Mouse (Mus musculus) midbrain, embryonic 13.5 days (tissue): ENCODE data around the gene Ppt2. TPM values are rescaled to one million over a fixed set of nuclear protein-coding genes. Genes with fewer than 3 reads are reported as not detected.

Experiments used
- ATAC-seq: fragments of 200-750 bp; cut with Nextera tagmentation; 2 replicates; pipeline ENCODE4 v1.8.0; 2017; ENCODE audit warnings: mild to moderate bottlenecking, moderate TSS enrichment, moderate library complexity
- H3K27ac ChIP-seq: fragments of 300-500 bp; sonication (generic); 2 replicates; pipeline ENCODE4 v1.5.1; 2015; ENCODE audit warnings: inconsistent platforms, mild to moderate bottlenecking, moderate library complexity
- H3K27me3 ChIP-seq: fragments of 300-500 bp; sonication (generic); 2 replicates; pipeline ENCODE4 v1.6.1; 2015; ENCODE audit warnings: mild to moderate bottlenecking, inconsistent platforms
- H3K36me3 ChIP-seq: fragments of 300-500 bp; sonication (generic); 2 replicates; pipeline ENCODE4 v1.6.1; 2015; ENCODE audit warnings: mild to moderate bottlenecking, inconsistent platforms
- H3K4me1 ChIP-seq: fragments of 300-500 bp; sonication (generic); replicated peaks from 2 replicates; pipeline ENCODE4 v1.6.1; 2015; ENCODE audit warnings: inconsistent platforms
- H3K4me2 ChIP-seq: fragments of 300-500 bp; sonication (generic); replicated peaks from 2 replicates; pipeline ENCODE4 v1.6.1; 2015; ENCODE audit warnings: moderate library complexity, mild to moderate bottlenecking, inconsistent platforms
- H3K4me3 ChIP-seq: fragments of 300-500 bp; sonication (generic); replicated peaks from 2 replicates; pipeline ENCODE4 v1.5.1; 2015; ENCODE audit warnings: mild to moderate bottlenecking, inconsistent platforms
- H3K9ac ChIP-seq: fragments of 300-500 bp; sonication (generic); replicated peaks from 2 replicates; pipeline ENCODE4 v1.6.1; 2015; ENCODE audit warnings: mild to moderate bottlenecking, inconsistent platforms
- H3K9me3 ChIP-seq: fragments of 300-500 bp; sonication (generic); 2 replicates; pipeline ENCODE4 v1.6.1; 2016; ENCODE audit warnings: mild to moderate bottlenecking, inconsistent platforms
- WGBS: fragments of 180-500 bp; shearing (Covaris S2); methylation state at CpG from one replicate; pipeline ENCODE4 v1.1.7; 2015; 5-methylcytosine and 5-hydroxymethylcytosine counted together
- polyA plus RNA-seq: library from polyadenylated mRNA; unstranded; fragments of >200 nt; fragmentation: Nextera tagmentation; extraction: Ambion mirVana; gene quantifications from 2 replicates; pipeline ENCODE4 v1.2.1, GENCODE M21; 2015

Gene Ppt2
- polyA plus RNA-seq, 1 experiment from 2014 or later: 23.3 TPM

GRCm38 (mm10) chr17:34645256-34645829, 17.0 kb upstream of the Ppt2 start:
- Histone ChIP-seq H3K4me2 (peak overlapping the region; percentile 91), H3K27me3 (no peaks in the 10 kb centered on the region), H3K9ac (peak overlapping the region; percentile 72), H3K9me3 (no peaks in the 10 kb centered on the region), H3K36me3 (peaks cover 14% of the 10 kb centered on the region), H3K27ac (peak overlapping the region; percentile 65; the same call in 1 of the 2 replicates), H3K4me1 (peaks cover 43% of the 10 kb centered on the region), H3K4me3 (peak overlapping the region; percentile 62)
- 50% methylated on average over 10 of the region's 10 CpGs for WGBS
- no peak for ATAC-seq

- peak within 1 kb of the TSS; percentile 91 for H3K4me2 ChIP-seq
- peak within 1 kb of the TSS; percentile 65 for H3K27ac ChIP-seq
- peak within 1 kb of the TSS; percentile 62 for H3K4me3 ChIP-seq
- peak; percentile 67 for ATAC-seq
- peak within 1 kb of the TSS; percentile 72 for H3K9ac ChIP-seq
- peaks cover 47% of the 10 kb centered on the region for H3K4me1 ChIP-seq
- 1% methylated on average over 16 of the region's 16 CpGs for WGBS
- peaks cover 6% of the 10 kb centered on the region for H3K36me3 ChIP-seq
- H3K27me3 ChIP-seq: no peaks in the 10 kb centered on the region
- H3K9me3 ChIP-seq: no peaks in the 10 kb centered on the region
These were observed 16.3 kb upstream of the Ppt2 start, which contains the start of gene Fkbpl for GRCm38 (mm10) chr17:34644608-34645007. TSS of gene Fkbpl (plus strand) at chr17:34644764.

GRCm38 (mm10) chr17:34643944-34644343, 15.6 kb upstream of the Ppt2 start:
- H3K27ac ChIP-seq: no peak overlapping the region
- no peaks in the 10 kb centered on the region for H3K27me3 ChIP-seq
- 84% methylated on average over 10 of the region's 10 CpGs for WGBS

GRCm38 (mm10) chr17:34643379-34643778, 15.1 kb upstream of the Ppt2 start:
- Histone ChIP-seq H3K9ac (no peak overlapping the region), H3K27ac (no peak overlapping the region), H3K4me1 (peaks cover 45% of the 10 kb centered on the region), H3K9me3 (no peaks in the 10 kb centered on the region), H3K27me3 (no peaks in the 10 kb centered on the region), H3K4me3 (no peak overlapping the region), H3K36me3 (no peaks in the 10 kb centered on the region), H3K4me2 (no peak overlapping the region)
- WGBS: 95% methylated on average over 4 of the region's 4 CpGs
- no peak for ATAC-seq

More at GRCm38 (mm10) chr17:34643944-34644343, 15.6 kb upstream of the Ppt2 start:
- Histone ChIP-seq H3K4me1 (peaks cover 48% of the 10 kb centered on the region), H3K4me3 (no peak overlapping the region), H3K4me2 (no peak overlapping the region), H3K9ac (no peak overlapping the region), H3K36me3 (no peaks in the 10 kb centered on the region), H3K9me3 (no peaks in the 10 kb centered on the region)
- no peak for ATAC-seq

DNA sequence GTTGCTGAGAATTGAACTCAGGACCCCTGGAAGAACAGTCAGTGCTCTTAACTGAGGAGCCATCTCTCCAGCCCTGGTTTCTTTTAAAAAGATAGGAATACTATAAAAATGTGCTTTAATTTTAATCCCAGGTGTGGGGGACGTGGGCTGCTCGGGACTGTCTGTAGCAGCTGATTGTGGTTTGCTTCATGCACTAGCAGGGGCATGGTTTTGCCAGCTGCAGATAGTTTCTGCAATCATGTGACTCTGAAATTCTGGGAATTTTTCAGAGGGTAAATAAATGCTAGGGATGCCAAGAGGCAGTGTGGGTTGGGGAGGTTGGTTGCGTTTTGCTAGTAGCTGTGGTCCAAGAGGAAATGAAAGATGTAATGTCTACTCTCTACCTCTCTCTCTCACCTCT, 13.6 kb upstream of the Ppt2 start:
- Histone ChIP-seq H3K9me3 (no peaks in the 10 kb centered on the region), H3K4me1 (peaks cover 35% of the 10 kb centered on the region), H3K27ac (no peak overlapping the region), H3K4me2 (no peak overlapping the region), H3K27me3 (no peaks in the 10 kb centered on the region), H3K9ac (no peak overlapping the region), H3K4me3 (no peak overlapping the region), H3K36me3 (no peaks in the 10 kb centered on the region)
- 90% methylated on average over 3 of the region's 3 CpGs for WGBS
- no peak for ATAC-seq

- no peaks in the 10 kb centered on the region; the same call in 1 of the 2 replicates for H3K27me3 ChIP-seq
- 11% methylated on average over 11 of the region's 11 CpGs for WGBS
- peaks cover 29% of the 10 kb centered on the region for H3K4me1 ChIP-seq
- no peaks in the 10 kb centered on the region for H3K9me3 ChIP-seq
- H3K27ac ChIP-seq: peak overlapping the region; percentile 82
- H3K36me3 ChIP-seq: no peaks in the 10 kb centered on the region
- no peak overlapping the region for H3K4me3 ChIP-seq
- ATAC-seq: peak; percentile 32; the same call in 1 of the 2 replicates
- H3K4me2 ChIP-seq: no peak overlapping the region
- peak overlapping the region; percentile 34 for H3K9ac ChIP-seq
These were observed 12.7 kb upstream of the Ppt2 start for GRCm38 (mm10) chr17:34640778-34641601.

DNA sequence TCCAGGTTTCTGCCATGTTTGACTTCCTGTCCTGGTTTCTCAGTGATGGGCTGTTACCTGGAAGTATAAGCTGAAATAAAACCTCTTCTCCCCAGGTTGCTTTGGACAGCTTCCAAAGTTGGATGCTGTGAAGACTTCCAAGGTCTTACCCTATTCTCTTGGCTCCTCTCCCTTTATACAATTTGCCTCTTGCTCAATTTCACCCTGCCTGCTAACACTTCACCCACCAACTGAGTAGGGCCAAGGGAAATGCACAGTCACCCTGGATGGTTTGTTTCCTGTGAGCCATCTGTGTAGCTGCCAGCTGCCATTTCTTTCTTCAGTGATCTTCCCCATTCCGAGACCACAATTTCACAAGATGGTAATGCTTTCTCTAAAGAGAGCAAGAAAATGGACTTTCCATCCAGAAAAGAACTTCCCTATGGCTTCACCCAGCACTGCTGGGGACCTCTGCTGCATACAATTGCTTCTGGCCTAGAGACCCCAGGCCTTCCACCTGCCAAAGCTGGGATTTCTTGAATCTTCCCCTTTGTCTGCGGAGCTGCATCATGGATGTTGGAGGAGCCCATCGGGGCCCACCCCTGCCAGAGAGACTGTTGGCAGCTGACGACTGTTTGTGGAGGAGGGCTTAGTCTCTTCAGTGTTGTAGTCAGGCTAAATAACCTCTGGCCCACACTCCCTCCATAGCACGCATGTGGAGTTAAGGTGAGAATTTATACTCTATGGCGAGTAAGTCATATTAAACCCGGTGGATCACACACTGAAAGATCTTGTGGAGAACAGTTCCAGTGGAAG, 11.3 kb upstream of the Ppt2 start:
- Histone ChIP-seq H3K27ac (0 out of 2 replicates have a peak overlapping the region, but pooled peaks have one; percentile 12), H3K4me3 (no peak overlapping the region)

GRCm38 (mm10) chr17:34637459-34637858, 9.1 kb upstream of the Ppt2 start:
- no peak overlapping the region for H3K9ac ChIP-seq
- no peak overlapping the region for H3K4me2 ChIP-seq
- no peak for ATAC-seq
- H3K4me3 ChIP-seq: no peak overlapping the region
- peaks cover 18% of the 10 kb centered on the region for H3K4me1 ChIP-seq
- no peak overlapping the region for H3K27ac ChIP-seq
- 71% methylated on average over 3 of the region's 3 CpGs for WGBS
- no peaks in the 10 kb centered on the region for H3K9me3 ChIP-seq
- H3K27me3 ChIP-seq: peaks cover 7% of the 10 kb centered on the region
- H3K36me3 ChIP-seq: no peaks in the 10 kb centered on the region

More for the DNA sequence above, 11.3 kb upstream of the Ppt2 start:
- no peaks in the 10 kb centered on the region for H3K36me3 ChIP-seq
- WGBS: 84% methylated on average over 7 of the region's 7 CpGs
- H3K9me3 ChIP-seq: no peaks in the 10 kb centered on the region
- no peaks in the 10 kb centered on the region; the same call in 1 of the 2 replicates for H3K27me3 ChIP-seq
- ATAC-seq: no peak
- 0 out of 2 replicates have a peak overlapping the region, but pooled peaks have one; percentile 34 for H3K9ac ChIP-seq
- H3K4me2 ChIP-seq: no peak overlapping the region
- H3K4me1 ChIP-seq: peaks cover 17% of the 10 kb centered on the region

DNA sequence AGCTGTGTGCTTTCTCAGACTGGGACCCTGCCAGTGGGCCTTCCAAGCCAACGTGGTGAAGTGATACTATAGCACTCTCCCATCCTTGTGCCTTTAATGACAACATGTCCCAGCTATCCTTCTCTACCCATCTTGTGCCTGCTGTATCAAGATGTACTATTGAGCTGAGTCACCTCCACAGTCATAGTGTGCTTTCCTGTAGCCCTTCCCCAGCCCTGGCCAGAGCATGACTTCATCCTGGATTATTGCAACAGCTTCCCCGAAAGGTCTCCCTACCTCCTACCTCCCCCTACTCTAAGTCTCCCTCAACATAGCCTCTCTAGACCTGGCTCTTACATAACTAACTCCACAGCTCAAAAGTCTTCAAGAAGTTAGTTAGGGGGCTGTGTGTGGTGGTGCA, 7.4 kb upstream of the Ppt2 start:
- no peak overlapping the region for H3K27ac ChIP-seq
- H3K9ac ChIP-seq: no peak overlapping the region
- WGBS: 66% methylated on average over 2 of the region's 2 CpGs
- no peak for ATAC-seq
- H3K4me3 ChIP-seq: no peak overlapping the region
- H3K9me3 ChIP-seq: no peaks in the 10 kb centered on the region
- no peak overlapping the region for H3K4me2 ChIP-seq
- H3K27me3 ChIP-seq: peaks cover 24% of the 10 kb centered on the region
- peaks cover 27% of the 10 kb centered on the region for H3K4me1 ChIP-seq
- H3K36me3 ChIP-seq: no peaks in the 10 kb centered on the region

GRCm38 (mm10) chr17:34632261-34632691, 4.0 kb upstream of the Ppt2 start:
- no peak for ATAC-seq
- Histone ChIP-seq H3K9me3 (no peaks in the 10 kb centered on the region), H3K36me3 (no peaks in the 10 kb centered on the region), H3K4me2 (peak overlapping the region; percentile 91), H3K27ac (no peak overlapping the region), H3K27me3 (peaks cover 34% of the 10 kb centered on the region), H3K4me3 (peak overlapping the region; percentile 80), H3K9ac (peak overlapping the region; percentile 83), H3K4me1 (peaks cover 50% of the 10 kb centered on the region)
- 2% methylated on average over 26 of the region's 26 CpGs for WGBS

- 6% methylated on average over 12 of the region's 12 CpGs for WGBS
- ATAC-seq: no peak
- peak overlapping the region; percentile 91 for H3K4me2 ChIP-seq
- H3K36me3 ChIP-seq: no peaks in the 10 kb centered on the region
- H3K4me3 ChIP-seq: peak overlapping the region; percentile 80
- peaks cover 52% of the 10 kb centered on the region for H3K4me1 ChIP-seq
- H3K27me3 ChIP-seq: peaks cover 34% of the 10 kb centered on the region
- H3K27ac ChIP-seq: no peak overlapping the region
- peak overlapping the region; percentile 83 for H3K9ac ChIP-seq
- H3K9me3 ChIP-seq: no peaks in the 10 kb centered on the region
These were observed 3.3 kb upstream of the Ppt2 start for GRCm38 (mm10) chr17:34631647-34632046.
